Mouse (Mus musculus): Measurements from ENCODE around the gene Cdipt. TPM values are rescaled to one million over a fixed set of nuclear protein-coding genes. Genes with fewer than 3 reads are reported as not detected.

Cdipt gene
- polyA plus RNA-seq, 1 experiment from 2014 or later: 44.8 TPM

DNA sequence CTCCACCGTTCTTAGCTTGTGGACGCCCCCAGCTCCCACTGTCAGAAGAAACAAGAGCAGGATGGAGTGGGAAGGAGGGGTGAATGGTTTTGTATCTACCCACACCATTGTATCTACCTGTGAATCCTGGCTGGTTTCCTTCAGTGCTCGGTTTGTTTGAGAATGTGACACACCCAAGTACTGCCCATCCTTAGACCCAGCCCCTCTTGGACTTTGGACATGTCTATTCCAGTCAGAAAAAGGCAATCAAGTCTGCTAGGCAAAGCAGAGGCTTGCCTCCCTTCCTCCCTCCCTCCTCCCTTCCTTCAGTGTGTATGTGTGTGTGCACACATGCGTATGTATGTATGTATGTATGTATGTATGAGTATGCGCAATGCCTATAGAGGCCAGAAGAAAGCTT lies 27.9 kb downstream of the Cdipt start:
- no peak overlapping the region for H3K4me2 ChIP-seq
- no peaks in the 10 kb centered on the region for H3K9me3 ChIP-seq (replicated peaks)
- no peaks in the 10 kb centered on the region for H3K27me3 ChIP-seq
- ATAC-seq (ENCODE audit: insufficient read depth): no peak
- no peak overlapping the region for H3K4me3 ChIP-seq (replicated peaks)
- no peaks in the 10 kb centered on the region for H3K36me3 ChIP-seq (replicated peaks)
- H3K27ac ChIP-seq (replicated peaks): no peak overlapping the region
- H3K4me1 ChIP-seq (replicated peaks): peaks cover 24% of the 10 kb centered on the region
- H3K9ac ChIP-seq: no peak overlapping the region
- 71% methylated on average over 5 of the region's 5 CpGs for WGBS (ENCODE audit: insufficient replicate concordance)

DNA sequence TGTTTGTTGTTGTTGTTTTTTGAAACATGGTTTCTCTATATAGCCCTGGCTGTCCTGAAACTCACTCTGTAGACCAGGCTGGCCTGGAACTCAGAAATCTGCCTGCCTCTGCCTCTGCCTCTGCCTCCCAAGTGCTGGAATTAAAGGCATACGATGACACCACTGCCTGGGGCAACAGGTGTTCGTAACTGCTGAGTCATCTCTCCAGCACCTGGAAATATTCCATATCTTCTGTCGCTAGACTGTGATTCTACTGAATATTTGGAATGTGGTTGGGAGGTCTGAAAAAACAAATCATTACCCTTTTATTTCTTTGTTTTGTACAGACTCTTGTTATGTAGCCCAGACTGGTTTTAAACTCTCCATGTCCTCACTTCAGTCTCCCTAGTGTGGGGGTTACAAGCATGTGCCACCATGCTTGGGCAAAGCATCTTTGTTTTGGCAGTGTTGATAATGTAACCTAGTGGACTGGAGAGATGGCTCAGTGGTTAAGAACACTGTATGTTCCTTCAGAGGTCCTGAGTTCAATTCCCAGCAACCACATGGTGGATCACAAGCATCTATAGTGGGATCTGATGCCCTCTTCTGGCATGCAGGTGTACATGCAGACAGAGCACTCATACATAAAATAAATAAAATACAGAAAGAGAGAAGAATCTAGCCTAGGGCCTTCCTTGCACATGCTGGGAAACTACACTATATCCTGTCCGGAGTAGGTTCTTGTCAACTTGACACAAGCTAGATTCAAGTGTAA lies 28.6 kb downstream of the Cdipt start:
- Histone ChIP-seq H3K4me1 (replicated peaks) (peaks cover 30% of the 10 kb centered on the region), H3K9ac (no peak overlapping the region), H3K9me3 (replicated peaks) (no peaks in the 10 kb centered on the region), H3K4me2 (no peak overlapping the region), H3K27me3 (no peaks in the 10 kb centered on the region), H3K4me3 (replicated peaks) (no peak overlapping the region), H3K27ac (replicated peaks) (no peak overlapping the region), H3K36me3 (replicated peaks) (no peaks in the 10 kb centered on the region)
- ATAC-seq (ENCODE audit: insufficient read depth): no peak
- WGBS (ENCODE audit: insufficient replicate concordance): 77% methylated on average over 4 of the region's 4 CpGs

DNA sequence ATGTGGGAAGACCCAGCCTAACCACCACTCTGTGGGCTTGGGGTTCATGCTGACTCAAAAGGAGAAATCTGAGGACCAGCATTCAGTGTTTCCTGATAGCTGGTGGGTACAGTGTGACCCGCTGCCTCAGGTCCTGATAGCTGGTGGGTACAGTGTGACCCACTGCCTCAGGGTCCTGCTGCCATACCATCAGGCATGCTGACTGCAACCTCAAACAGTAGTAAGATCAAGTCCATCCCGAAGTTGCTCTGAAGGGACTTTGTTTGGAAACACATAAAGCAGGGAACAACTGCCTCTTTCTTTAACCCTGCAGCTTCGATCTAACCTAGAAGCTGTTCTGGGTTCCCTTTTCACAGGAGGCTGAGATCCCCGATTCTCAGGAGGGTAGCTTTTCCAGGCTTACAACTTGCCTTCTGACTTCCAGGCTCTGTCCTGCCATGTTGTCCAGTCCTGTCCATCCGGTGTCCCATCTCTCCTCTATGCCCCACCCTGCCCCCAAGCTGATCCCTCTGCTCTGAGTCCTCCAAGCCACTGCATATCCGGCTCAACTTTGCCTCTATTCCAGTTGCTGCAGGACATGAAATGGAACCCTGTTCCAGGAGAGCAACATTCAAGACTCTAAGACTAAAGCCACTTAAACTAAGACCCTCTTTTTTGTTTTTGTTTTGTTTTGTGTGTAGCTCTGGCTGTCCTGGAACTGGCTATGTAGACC lies 31.8 kb downstream of the Cdipt start:
- H3K27ac ChIP-seq (replicated peaks): no peak overlapping the region; the same call in 1 of the 2 replicates
- no peaks in the 10 kb centered on the region for H3K9me3 ChIP-seq (replicated peaks)
- no peak for ATAC-seq (ENCODE audit: insufficient read depth)
- no peak overlapping the region for H3K4me3 ChIP-seq (replicated peaks)
- no peak overlapping the region for H3K4me2 ChIP-seq
- H3K4me1 ChIP-seq (replicated peaks): peaks cover 48% of the 10 kb centered on the region
- no peaks in the 10 kb centered on the region for H3K27me3 ChIP-seq
- peaks cover 4% of the 10 kb centered on the region; the same call in 1 of the 2 replicates for H3K36me3 ChIP-seq (replicated peaks)
- no peak overlapping the region for H3K9ac ChIP-seq
- 79% methylated on average over 6 of the region's 6 CpGs for WGBS (ENCODE audit: insufficient replicate concordance)

DNA sequence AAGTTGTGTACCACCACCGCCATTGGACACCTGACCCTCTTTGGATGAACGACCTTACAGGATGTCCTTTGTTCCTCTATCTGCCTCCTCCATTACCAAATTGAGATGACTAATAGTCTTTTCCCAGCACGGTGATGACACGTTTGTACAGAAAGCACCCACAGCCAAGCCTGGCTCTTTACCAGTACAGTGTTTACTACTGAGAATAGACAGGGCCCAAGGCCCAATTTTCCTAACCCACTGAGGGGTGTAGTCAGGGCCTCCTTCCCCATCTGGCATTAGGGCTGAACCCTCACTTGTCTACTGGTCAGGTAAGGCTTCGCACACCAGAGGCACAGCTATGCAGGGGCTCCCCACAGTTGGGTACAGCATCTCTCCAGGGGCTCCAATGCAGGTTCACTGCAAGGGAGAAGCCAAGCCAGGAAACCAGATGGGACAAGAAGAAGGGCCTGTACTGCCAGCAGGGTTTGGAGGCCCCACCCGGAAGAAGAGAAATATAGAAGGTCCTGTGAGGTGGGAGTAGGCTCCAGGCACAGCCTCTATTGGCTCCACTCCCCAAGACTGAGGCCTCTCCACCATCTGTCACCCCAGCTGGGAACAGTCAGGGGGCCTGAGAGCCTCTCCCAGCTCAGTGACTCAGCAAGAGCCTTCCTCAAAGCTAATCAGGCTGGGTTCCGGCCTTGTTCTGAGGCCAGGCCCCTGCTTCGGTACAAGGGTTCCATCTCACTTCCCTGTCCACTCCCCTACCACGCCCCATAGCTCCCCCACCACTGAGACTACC lies 32.7 kb downstream of the Cdipt start:
- Histone ChIP-seq H3K27ac (replicated peaks) (peak overlapping the region; percentile 88), H3K4me2 (peak overlapping the region; percentile 55), H3K9ac (peak overlapping the region; percentile 41), H3K9me3 (replicated peaks) (no peaks in the 10 kb centered on the region), H3K36me3 (replicated peaks) (peaks cover 5% of the 10 kb centered on the region; the same call in 1 of the 2 replicates), H3K27me3 (no peaks in the 10 kb centered on the region), H3K4me3 (replicated peaks) (peak overlapping the region; percentile 9; the same call in 1 of the 2 replicates), H3K4me1 (replicated peaks) (peaks cover 55% of the 10 kb centered on the region)
- WGBS (ENCODE audit: insufficient replicate concordance): 29% methylated on average over 9 of the region's 9 CpGs
- peak; percentile 91 for ATAC-seq (ENCODE audit: insufficient read depth)

DNA sequence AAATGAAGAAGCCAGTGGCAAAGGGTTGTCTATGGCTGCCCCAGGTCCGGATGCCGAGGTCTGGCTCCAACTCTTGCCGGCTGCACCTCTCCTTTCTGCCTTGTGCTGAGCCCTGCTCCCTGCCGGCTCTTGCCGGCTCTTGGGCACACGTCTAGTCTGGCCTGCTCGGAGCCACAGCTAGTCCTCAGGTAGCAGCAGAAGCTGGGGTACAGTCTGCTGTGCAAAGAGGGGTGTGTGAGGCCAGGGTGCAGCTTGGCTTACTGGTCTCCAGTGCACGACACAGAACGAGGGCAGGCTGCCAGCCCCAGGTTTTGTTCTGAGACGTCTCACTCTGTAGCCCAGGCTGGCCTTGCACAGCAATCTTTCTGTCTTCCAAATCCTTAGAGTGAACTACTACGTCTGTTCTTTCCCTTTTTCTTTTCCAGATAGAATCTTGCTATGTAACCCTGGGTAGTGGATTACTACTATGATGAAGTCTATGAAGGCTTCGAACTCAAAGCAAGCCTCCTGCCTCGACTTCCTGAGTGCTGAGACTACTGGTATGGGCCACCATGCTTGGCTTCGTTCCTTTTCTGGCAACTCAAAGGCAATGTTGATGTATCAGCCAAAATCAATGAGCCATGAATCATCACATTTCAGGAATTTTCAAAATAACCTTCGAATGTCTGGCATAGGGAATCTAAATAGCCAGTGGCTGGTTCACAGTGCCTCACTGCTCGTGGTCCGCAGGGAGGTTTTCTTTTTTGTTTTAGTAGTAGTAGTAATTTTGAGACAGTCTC lies 33.8 kb downstream of the Cdipt start:
- peaks cover 66% of the 10 kb centered on the region for H3K4me1 ChIP-seq (replicated peaks)
- no peak for ATAC-seq (ENCODE audit: insufficient read depth)
- no peaks in the 10 kb centered on the region for H3K9me3 ChIP-seq (replicated peaks)
- WGBS (ENCODE audit: insufficient replicate concordance): 70% methylated on average over 17 of the region's 17 CpGs
- peak overlapping the region; percentile 55; the same call in 1 of the 2 replicates for H3K4me2 ChIP-seq
- H3K36me3 ChIP-seq (replicated peaks): peaks cover 5% of the 10 kb centered on the region; the same call in 1 of the 2 replicates
- no peak overlapping the region for H3K4me3 ChIP-seq (replicated peaks)
- H3K9ac ChIP-seq: no peak overlapping the region
- peak overlapping the region; percentile 88 for H3K27ac ChIP-seq (replicated peaks)
- no peaks in the 10 kb centered on the region for H3K27me3 ChIP-seq

DNA sequence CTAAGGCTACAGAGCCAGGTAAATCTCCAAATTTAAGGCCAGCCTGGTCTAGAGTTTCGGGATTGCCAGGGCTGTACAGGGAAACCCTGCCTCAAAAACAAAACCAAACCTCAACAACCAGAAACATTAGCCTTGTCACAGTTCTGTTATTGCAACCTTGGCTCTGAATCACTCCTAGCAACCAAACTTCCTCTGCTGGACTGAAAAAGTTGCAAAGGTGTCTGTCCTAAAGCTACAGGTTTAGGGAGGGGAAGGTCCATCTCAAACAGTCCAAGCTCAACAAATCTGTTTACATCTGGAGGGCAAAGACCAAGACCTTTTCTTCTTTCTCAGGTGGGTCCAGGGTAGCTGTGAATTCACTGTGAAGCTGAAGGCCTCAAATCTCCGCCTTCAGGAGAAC lies 35.3 kb downstream of the Cdipt start:
- Histone ChIP-seq H3K36me3 (replicated peaks) (peaks cover 16% of the 10 kb centered on the region), H3K4me3 (replicated peaks) (no peak overlapping the region), H3K4me2 (no peak overlapping the region), H3K27ac (replicated peaks) (peak overlapping the region; percentile 34; the same call in 1 of the 2 replicates), H3K27me3 (no peaks in the 10 kb centered on the region), H3K4me1 (replicated peaks) (peaks cover 77% of the 10 kb centered on the region), H3K9me3 (replicated peaks) (no peaks in the 10 kb centered on the region), H3K9ac (no peak overlapping the region)
- WGBS (ENCODE audit: insufficient replicate concordance): 74% methylated on average over 2 of the region's 2 CpGs
- no peak for ATAC-seq (ENCODE audit: insufficient read depth)

DNA sequence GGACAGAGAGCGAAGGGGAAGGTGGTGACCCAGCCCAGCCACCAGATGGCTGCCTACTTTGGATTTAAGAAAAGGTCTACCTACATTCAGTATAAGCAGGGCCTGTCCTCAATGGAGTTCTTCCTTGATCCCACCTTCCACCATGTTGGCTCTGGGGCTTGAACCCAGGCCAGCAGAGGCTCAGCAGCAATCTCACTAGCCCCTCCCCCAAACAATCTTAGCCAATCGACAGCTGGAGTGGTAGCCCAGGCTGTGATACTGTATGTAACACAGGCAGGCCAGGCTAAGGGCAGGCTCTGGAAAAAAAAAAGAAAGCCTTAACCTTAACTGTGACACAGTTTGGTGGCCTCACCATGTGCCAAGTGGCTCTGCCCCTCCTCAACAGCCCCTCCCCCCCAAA lies 36.0 kb downstream of the Cdipt start:
- Histone ChIP-seq H3K9ac (no peak overlapping the region), H3K4me2 (no peak overlapping the region), H3K4me3 (replicated peaks) (no peak overlapping the region), H3K27ac (replicated peaks) (peak overlapping the region; percentile 34; the same call in 1 of the 2 replicates), H3K27me3 (no peaks in the 10 kb centered on the region), H3K9me3 (replicated peaks) (no peaks in the 10 kb centered on the region), H3K36me3 (replicated peaks) (peaks cover 16% of the 10 kb centered on the region), H3K4me1 (replicated peaks) (peaks cover 76% of the 10 kb centered on the region)
- 65% methylated on average over 2 of the region's 2 CpGs for WGBS (ENCODE audit: insufficient replicate concordance)
- no peak for ATAC-seq (ENCODE audit: insufficient read depth)

DNA sequence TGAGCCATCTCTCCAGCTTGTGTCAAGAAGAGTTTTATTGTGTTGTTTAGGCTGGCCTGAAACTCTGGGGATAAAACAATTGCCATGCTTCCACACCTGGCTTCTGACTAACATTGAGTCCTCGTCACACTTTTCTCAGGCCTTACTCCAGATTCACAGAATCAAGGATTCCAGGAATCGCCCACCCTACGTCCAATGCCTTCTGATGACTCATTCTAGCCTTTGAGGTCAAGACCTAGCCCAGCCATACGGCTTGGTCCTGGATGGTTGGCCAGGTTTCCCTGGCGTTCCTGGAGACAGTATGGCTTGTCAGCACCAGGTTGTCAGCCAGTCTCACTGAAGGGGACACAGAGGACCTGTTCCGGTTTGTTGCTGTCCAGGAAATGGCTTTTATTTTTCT lies 36.7 kb downstream of the Cdipt start:
- no peak overlapping the region for H3K4me2 ChIP-seq
- 0 out of 2 replicates have a peak overlapping the region, but pooled peaks have one; percentile 34 for H3K27ac ChIP-seq (replicated peaks)
- WGBS (ENCODE audit: insufficient replicate concordance): 67% methylated on average over 6 of the region's 6 CpGs
- no peak overlapping the region for H3K9ac ChIP-seq
- no peaks in the 10 kb centered on the region for H3K9me3 ChIP-seq (replicated peaks)
- ATAC-seq (ENCODE audit: insufficient read depth): no peak
- no peak overlapping the region for H3K4me3 ChIP-seq (replicated peaks)
- H3K4me1 ChIP-seq (replicated peaks): peaks cover 74% of the 10 kb centered on the region
- no peaks in the 10 kb centered on the region for H3K27me3 ChIP-seq
- H3K36me3 ChIP-seq (replicated peaks): peaks cover 16% of the 10 kb centered on the region

DNA sequence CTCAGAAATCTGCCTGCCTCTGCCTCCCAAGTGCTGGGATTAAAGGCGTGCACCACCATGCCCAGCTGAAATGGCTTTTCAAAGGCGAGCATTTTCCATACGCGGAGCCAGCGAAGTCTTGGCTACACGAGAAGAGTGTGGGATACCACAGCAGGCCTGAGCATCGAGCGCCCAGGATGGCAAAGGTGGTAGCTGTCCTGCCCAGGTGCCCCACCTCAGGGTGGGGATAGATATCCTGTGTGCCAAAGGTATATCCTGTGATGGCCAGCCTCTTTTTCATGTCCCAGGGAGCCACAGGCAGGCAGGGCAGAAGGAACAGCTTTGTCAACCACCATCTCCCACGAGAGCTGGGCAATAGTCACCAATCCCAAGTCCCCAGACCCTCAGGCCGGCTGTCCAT lies 37.1 kb downstream of the Cdipt start:
- Histone ChIP-seq H3K9ac (no peak overlapping the region), H3K27me3 (no peaks in the 10 kb centered on the region), H3K4me1 (replicated peaks) (peaks cover 74% of the 10 kb centered on the region), H3K4me2 (0 out of 2 replicates have a peak overlapping the region, but pooled peaks have one; percentile 96), H3K9me3 (replicated peaks) (no peaks in the 10 kb centered on the region), H3K36me3 (replicated peaks) (peaks cover 16% of the 10 kb centered on the region), H3K27ac (replicated peaks) (no peak overlapping the region; the same call in 1 of the 2 replicates), H3K4me3 (replicated peaks) (no peak overlapping the region)
- no peak for ATAC-seq (ENCODE audit: insufficient read depth)
- 87% methylated on average over 10 of the region's 10 CpGs for WGBS (ENCODE audit: insufficient replicate concordance)

DNA sequence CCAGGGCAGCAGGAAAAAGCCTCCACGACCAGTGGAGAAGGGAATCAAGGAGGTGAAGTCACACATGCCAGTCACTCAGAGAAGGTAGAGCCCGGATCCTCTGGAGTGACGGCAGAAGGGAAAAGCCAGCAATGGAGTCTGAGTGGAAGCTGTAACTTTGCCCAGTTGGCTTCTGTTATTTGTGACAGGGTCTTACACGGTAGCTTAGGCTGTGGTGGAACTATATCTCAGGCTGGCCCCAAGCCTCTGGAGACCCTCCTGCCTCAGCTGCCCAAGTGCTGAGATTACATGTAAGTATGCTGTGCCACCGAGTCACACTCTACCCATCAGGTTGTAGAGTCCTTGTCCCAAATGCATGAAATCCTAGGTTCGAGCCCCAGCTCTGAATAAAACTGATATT lies 37.7 kb downstream of the Cdipt start:
- Histone ChIP-seq H3K9me3 (replicated peaks) (no peaks in the 10 kb centered on the region), H3K4me2 (peak overlapping the region; percentile 96), H3K4me3 (replicated peaks) (peak overlapping the region; percentile 64), H3K27ac (replicated peaks) (no peak overlapping the region; the same call in 1 of the 2 replicates), H3K9ac (no peak overlapping the region), H3K4me1 (replicated peaks) (peaks cover 74% of the 10 kb centered on the region), H3K36me3 (replicated peaks) (peaks cover 16% of the 10 kb centered on the region), H3K27me3 (no peaks in the 10 kb centered on the region)
- WGBS (ENCODE audit: insufficient replicate concordance): 76% methylated on average over 6 of the region's 6 CpGs
- ATAC-seq (ENCODE audit: insufficient read depth): no peak
